ENCODE assay signal across 21 mouse cellular contexts in the genomic region with DNA sequence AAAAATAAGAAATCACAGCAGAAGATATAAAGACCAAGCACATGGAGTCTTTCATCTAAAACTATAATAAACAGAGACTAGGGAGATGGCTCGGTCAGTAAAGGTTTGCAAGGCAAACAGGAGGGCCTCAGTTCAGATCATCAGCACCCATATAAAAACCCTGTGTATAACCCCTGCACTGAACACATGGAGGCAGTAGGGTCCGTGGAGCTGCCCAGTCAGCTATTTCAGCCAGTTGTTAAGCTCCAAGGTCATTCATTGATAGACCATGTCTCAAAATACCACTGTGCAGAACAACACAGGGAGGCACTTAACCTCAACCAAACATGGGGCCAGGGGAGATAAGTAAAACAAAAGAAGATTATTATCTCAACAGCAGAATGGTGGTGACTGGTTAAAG.
DNase-seq lines count a peak whose midpoint lies in the region; TF ChIP-seq lines count a peak whose summit lies in the region.
"Had no signal": no experiment of that assay in that cellular context is flagged by ENCODE, and none has a peak within 500 bp of the region (broad histone marks: within the 10 kb centered on the region; RNA-seq: fewer than 3 reads in every experiment).

No protein-coding gene starts in this region.

- dilution Hi-C loops in CH12.LX (cut with MboI; ENCODE audit: extremely low pct_ligation_motif_present, extremely low pct_unique_long_range_greater_than_20kb, low sequenced_read_pairs) = no loop called here

- TF ChIP-seq CTCF in CH12.LX (conservative IDR thresholded peaks at IDR 0.05 in 1 of 2, IDR thresholded peaks at IDR 0.05 in 1 of 2; ENCODE audit: low read depth in 2 of 2, low read length in 2 of 2) = peak in 1 of 2 experiments; percentile 54; a peak in 2 of 4 replicates

- no peak for TF ChIP-seq POLR2A in CH12.LX (IDR thresholded peaks at IDR 0.05; ENCODE audit: low read depth, low read length)

- in situ Hi-C loops in CH12.LX (cut with MboI; ENCODE audit: low pct_ligation_motif_present, low pct_unique_long_range_greater_than_20kb, low sequenced_read_pairs) = loop anchor here (25.0 kb wide), 1 partner anchor 244 kb away; a partner anchor contains a TSS

- DNase-seq in 416B (ENCODE audit: low read depth) = peak; percentile 64
- no peak for DNase-seq in CH12.LX (ENCODE audit: extremely low read depth)
- peak; percentile 2 for DNase-seq in NIH3T3 (ENCODE audit: low read depth)
- no peak for DNase-seq in c-Kit-positive CD71-positive TER-119-positive erythroid progenitor cells, embryonic 14.5 days (ENCODE audit: low spot score)
- DNase-seq in right cerebral cortex, postnatal 4 days = no peak
- DNase-seq in cerebellum, adult 11 months = no peak
- DNase-seq: adrenal gland, adult 2 months; adrenal gland, adult 8-10 months; adrenal gland, postnatal 10 days; adrenal gland, postnatal 14 days; adrenal gland, postnatal 25 days; adrenal gland, postnatal 36 days; B cell, adult 2 months; cerebellum, adult 11-12 months; cerebellum, adult 18-20 months; cerebellum, adult 2 months; cerebellum, adult 8-10 months; cerebellum, adult 9-10 months; cerebellum, adult 9-11 months; cerebellum, postnatal 10 days had no signal

- no peaks in the 10 kb centered on the region for H3K79me2 ChIP-seq in CH12.LX (replicated peaks; ENCODE audit: control insufficient read depth, extremely low read depth, insufficient read depth, poor library complexity, severe bottlenecking)

- TF ChIP-seq RAD21 in CH12.LX (IDR thresholded peaks at IDR 0.05; ENCODE audit: low read depth, low read length) = peak; percentile 64

- peaks cover 12% of the 10 kb centered on the region for H3K9me3 ChIP-seq in CH12.LX (replicated peaks; ENCODE audit: low read length)

- peaks cover 15 to 26% of the 10 kb centered on the region in 2 experiments; a peak in 3 of 4 replicates for H3K4me1 ChIP-seq in CH12.LX (ENCODE audit: control insufficient read depth in 1 of 2, insufficient read depth in 2 of 2)

- H3K9ac ChIP-seq in CH12.LX (ENCODE audit: insufficient read depth, low read depth) = no peak overlapping the region

- no peak for TF ChIP-seq EP300 in CH12.LX (IDR thresholded peaks at IDR 0.05; ENCODE audit: low read length)

- no peaks in the 10 kb centered on the region for H3K36me3 ChIP-seq in CH12.LX (replicated peaks in 1 of 2; ENCODE audit: control insufficient read depth in 1 of 2, insufficient read depth in 1 of 2, low read length in 1 of 2)
- H3K36me3 ChIP-seq: G1E had no signal

- no peak overlapping the region for H3K4me2 ChIP-seq in CH12.LX (ENCODE audit: insufficient read depth, low read depth, poor library complexity, severe bottlenecking)

- no peaks in the 10 kb centered on the region for H3K27me3 ChIP-seq in CH12.LX (replicated peaks)

- H3K4me3 ChIP-seq in CH12.LX (replicated peaks in 1 of 3; ENCODE audit: low read depth in 2 of 3, low read length in 2 of 3, poor library complexity in 1 of 3) = no peak overlapping the region

- no peak overlapping the region for H3K27ac ChIP-seq in CH12.LX (ENCODE audit: insufficient read depth, low read depth)

TF ChIP-seq in CH12.LX, 34 proteins besides CTCF, POLR2A, EP300 and RAD21:
- TF ChIP-seq USF2 (conservative IDR thresholded peaks at IDR 0.05; ENCODE audit: low read depth, low read length) (no peak), SMC3 (IDR thresholded peaks at IDR 0.05; ENCODE audit: low read depth, low read length) (peak; percentile 60), KAT2A (IDR thresholded peaks at IDR 0.05; ENCODE audit: insufficient replicate concordance, low read length) (no peak), ZMIZ1 (IDR thresholded peaks at IDR 0.05; ENCODE audit: low read depth, low read length) (no peak), TCF12 (IDR thresholded peaks at IDR 0.05; ENCODE audit: low read depth, low read length) (no peak), UBTF (IDR thresholded peaks at IDR 0.05; ENCODE audit: low read depth, low read length) (no peak), MEF2A (IDR thresholded peaks at IDR 0.05; ENCODE audit: borderline replicate concordance, low read depth, low read length) (peak; percentile 37; the same call in 1 of the 2 replicates), ZC3H11A (IDR thresholded peaks at IDR 0.05; ENCODE audit: low read depth, low read length) (no peak), NRF1 (IDR thresholded peaks at IDR 0.05; ENCODE audit: low read depth, low read length) (no peak), ETS1 (conservative IDR thresholded peaks at IDR 0.05; ENCODE audit: low read depth, low read length) (no peak), ZKSCAN1 (IDR thresholded peaks at IDR 0.05; ENCODE audit: borderline replicate concordance, low read depth, low read length) (no peak), MAFK (IDR thresholded peaks at IDR 0.05; ENCODE audit: insufficient replicate concordance, low read length) (0 out of 2 replicates have a peak, but pooled peaks have one; percentile 37), MAX (IDR thresholded peaks at IDR 0.05; ENCODE audit: low read length) (no peak), USF1 (IDR thresholded peaks at IDR 0.05; ENCODE audit: low read depth, low read length) (no peak)

Comparison
In these comparisons a context has a peak if more than half of its experiments do, and no peak if none do; other contexts are left out.
1. DNase-seq: peak in 416B (single experiment) and NIH3T3 (single experiment); none in CH12.LX (single experiment), c-Kit-positive CD71-positive TER-119-positive erythroid progenitor cells, embryonic 14.5 days (single experiment), right cerebral cortex, postnatal 4 days (single experiment) and cerebellum, adult 11 months (single experiment).